Mouse (Mus musculus): ENCODE measurements around the gene Gnmt.

- no peak for TF ChIP-seq POLR2A (IDR thresholded peaks at IDR 0.05; ENCODE audit: insufficient read depth, low read depth, low read length)
- TF ChIP-seq EP300 (IDR thresholded peaks at IDR 0.05; ENCODE audit: insufficient read depth, low read depth, low read length), result no peak
Observed at GRCm38 (mm10) chr17:46725273-46725672, 3.7 kb downstream of the Gnmt start.
